Mouse (Mus musculus): ENCODE measurements at regions not wholly inside any gene's neighbourhood (a gene's known extent, or its start where the extent isn't known, plus 50 kb on each side); places are given as distances from the start of the nearest gene placed in this dataset.

- TF ChIP-seq EP300 (IDR thresholded peaks at IDR 0.05; ENCODE audit: low read depth) (no peak), CTCF (IDR thresholded peaks at IDR 0.05; ENCODE audit: low read depth) (no peak)
Observed at GRCm38 (mm10) chr16:5538836-5539510, 283.2 kb upstream of the Eef2kmt start.

Data from liver, embryonic 14.5 days (tissue).